ENCODE assay signal across 8 mouse cellular contexts in genomic region chr15:98504514-98504913, GRCm38 (mm10). TPM values are rescaled to one million over a fixed set of nuclear protein-coding genes. Genes with fewer than 3 reads are reported as not detected.
DNase-seq lines count a peak whose midpoint lies in the region; TF ChIP-seq lines count a peak whose summit lies in the region.
"Had no signal": no experiment of that assay in that cellular context is flagged by ENCODE, and none has a peak within 500 bp of the region (broad histone marks: within the 10 kb centered on the region; RNA-seq: fewer than 3 reads in every experiment).

No protein-coding gene starts in this region.

- no peak overlapping the region for H3K27ac ChIP-seq in CH12.LX (ENCODE audit: insufficient read depth, low read depth)

- no peaks in the 10 kb centered on the region for H3K79me2 ChIP-seq in CH12.LX (replicated peaks; ENCODE audit: control insufficient read depth, extremely low read depth, insufficient read depth, poor library complexity, severe bottlenecking)

- H3K27me3 ChIP-seq in CH12.LX (replicated peaks), result peaks cover 4% of the 10 kb centered on the region

- H3K4me2 ChIP-seq in CH12.LX (ENCODE audit: insufficient read depth, low read depth, poor library complexity, severe bottlenecking), result peak overlapping the region; percentile 51; the same call in 1 of the 2 replicates

- TF ChIP-seq POLR2A in CH12.LX (IDR thresholded peaks at IDR 0.05; ENCODE audit: low read depth, low read length), result no peak

- H3K9ac ChIP-seq in CH12.LX (ENCODE audit: insufficient read depth, low read depth), result no peak overlapping the region

- peaks cover 5 to 12% of the 10 kb centered on the region in 2 experiments for H3K4me1 ChIP-seq in CH12.LX (ENCODE audit: control insufficient read depth in 1 of 2, insufficient read depth in 2 of 2)

- TF ChIP-seq RAD21 in CH12.LX (IDR thresholded peaks at IDR 0.05; ENCODE audit: low read depth, low read length), result peak; percentile 95

- H3K9me3 ChIP-seq in CH12.LX (replicated peaks; ENCODE audit: low read length), result peaks cover 2% of the 10 kb centered on the region

- no peak for TF ChIP-seq EP300 in CH12.LX (IDR thresholded peaks at IDR 0.05; ENCODE audit: low read length)

- H3K4me3 ChIP-seq in CH12.LX (replicated peaks in 1 of 3; ENCODE audit: low read depth in 2 of 3, low read length in 2 of 3, poor library complexity in 1 of 3), result no peak overlapping the region

- in situ Hi-C loops in CH12.LX (cut with MboI; ENCODE audit: low pct_ligation_motif_present, low pct_unique_long_range_greater_than_20kb, low sequenced_read_pairs), result loop anchor here (10.0 kb wide), 1 partner anchor 320 kb away; no protein-coding TSS in a partner anchor

- peak; percentile 89 to 95 for TF ChIP-seq CTCF in CH12.LX (conservative IDR thresholded peaks at IDR 0.05 in 1 of 2, IDR thresholded peaks at IDR 0.05 in 1 of 2; ENCODE audit: low read depth in 2 of 2, low read length in 2 of 2)

- dilution Hi-C loops in CH12.LX (cut with MboI; ENCODE audit: extremely low pct_ligation_motif_present, extremely low pct_unique_long_range_greater_than_20kb, low sequenced_read_pairs), result no loop called here

- peak; percentile 82 for DNase-seq in A20 (ENCODE audit: low read depth, low spot score)
- DNase-seq in CH12.LX (ENCODE audit: extremely low read depth), result peak; percentile 92
- peak; percentile 68 for DNase-seq in c-Kit-positive CD71-positive TER-119-positive erythroid progenitor cells, embryonic 14.5 days (ENCODE audit: low spot score)
- peak; percentile 60 to 66 for DNase-seq in frontal cortex, postnatal 36 days (ENCODE audit: low spot score in 2 of 2)
- peak; percentile 66 for DNase-seq in kidney, adult 9 months
- DNase-seq in lung, postnatal 14 days, result peak; percentile 86
- peak; percentile 45 to 82 for DNase-seq in spleen, adult 18-20 months

- H3K36me3 ChIP-seq in CH12.LX (replicated peaks in 1 of 2; ENCODE audit: control insufficient read depth in 1 of 2, insufficient read depth in 1 of 2, low read length in 1 of 2), result no peaks in the 10 kb centered on the region

TF ChIP-seq in CH12.LX, 34 proteins besides CTCF, POLR2A, EP300 and RAD21:
- peak; percentile 39; the same call in 1 of the 2 replicates for TF ChIP-seq MAX (IDR thresholded peaks at IDR 0.05; ENCODE audit: low read length)
- TF ChIP-seq CHD2 (IDR thresholded peaks at IDR 0.05; ENCODE audit: low read length), result no peak
- 0 out of 2 replicates have a peak, but pooled peaks have one; percentile 17 for TF ChIP-seq NRF1 (IDR thresholded peaks at IDR 0.05; ENCODE audit: low read depth, low read length)
- no peak for TF ChIP-seq JUN (IDR thresholded peaks at IDR 0.05; ENCODE audit: insufficient read depth, low read depth, low read length)
- peak; percentile 12; the same call in 1 of the 2 replicates for TF ChIP-seq USF1 (IDR thresholded peaks at IDR 0.05; ENCODE audit: low read depth, low read length)
- TF ChIP-seq ZC3H11A (IDR thresholded peaks at IDR 0.05; ENCODE audit: low read depth, low read length), result peak; percentile 32; the same call in 1 of the 2 replicates
- peak; percentile 41; the same call in 1 of the 2 replicates for TF ChIP-seq NELFE (IDR thresholded peaks at IDR 0.05; ENCODE audit: low read depth, low read length)
- TF ChIP-seq SIN3A (IDR thresholded peaks at IDR 0.05; ENCODE audit: low read length), result 0 out of 2 replicates have a peak, but pooled peaks have one; percentile 45
- TF ChIP-seq PAX5 (IDR thresholded peaks at IDR 0.05; ENCODE audit: low read length), result no peak
- TF ChIP-seq KAT2A (IDR thresholded peaks at IDR 0.05; ENCODE audit: insufficient replicate concordance, low read length), result no peak
- TF ChIP-seq SMC3 (IDR thresholded peaks at IDR 0.05; ENCODE audit: low read depth, low read length), result peak; percentile 81
- TF ChIP-seq POLR2AphosphoS2 (IDR thresholded peaks at IDR 0.05; ENCODE audit: low read depth, low read length), result no peak
- peak; percentile 38; the same call in 1 of the 2 replicates for TF ChIP-seq IRF4 (IDR thresholded peaks at IDR 0.05; ENCODE audit: low read depth, low read length)
- TF ChIP-seq MYC (IDR thresholded peaks at IDR 0.05; ENCODE audit: low read depth, low read length), result peak; percentile 46; the same call in 1 of the 2 replicates
- TF ChIP-seq ELF1 (IDR thresholded peaks at IDR 0.05; ENCODE audit: low read depth, low read length), result peak; percentile 19; the same call in 1 of the 2 replicates
TF ChIP-seq in CH12.LX: peak in this region for 10.

RNA-seq across cellular contexts. Expression of gene Olfr279, which starts 12.3 kb away (rescaled TPM):
- total RNA-seq in CH12.LX (2012; rRNA removed), result not detected in 2 replicates
- total RNA-seq in CH12.LX (2014; rRNA removed), result not detected in 2 replicates
- polyA plus RNA-seq in CH12.LX (2012; ENCODE audit: insufficient read length, low read depth), result 0.07 TPM in 1 of 2 replicates, not detected in the other
- total RNA-seq: layer of hippocampus, adult 8-10 months had no signal

RNA-seq across cellular contexts. Expression of gene Lalba, which starts 22.0 kb away (rescaled TPM):
- not detected in 2 replicates for total RNA-seq in CH12.LX (2012; rRNA removed)
- not detected in 2 replicates for total RNA-seq in CH12.LX (2014; rRNA removed)
- polyA plus RNA-seq in CH12.LX (2012; ENCODE audit: insufficient read length, low read depth), result not detected in 2 replicates
- total RNA-seq: layer of hippocampus, adult 8-10 months had no signal

RNA-seq across cellular contexts. Expression of gene Kansl2, which starts 29.6 kb away (rescaled TPM):
- total RNA-seq in CH12.LX (2012; rRNA removed) (59.6 and 84.7 TPM in 2 replicates), CH12.LX (2014; rRNA removed) (101 and 103 TPM in 2 replicates)
- 111 and 125 TPM in 2 replicates for polyA plus RNA-seq in CH12.LX (2012; ENCODE audit: insufficient read length, low read depth)

RNA-seq across cellular contexts. Expression of gene OR5BS1P, which starts 34.8 kb away (rescaled TPM):
- total RNA-seq in CH12.LX (2012; rRNA removed) (not detected in 2 replicates), CH12.LX (2014; rRNA removed) (not detected in 2 replicates)
- not detected in 2 replicates for polyA plus RNA-seq in CH12.LX (2012; ENCODE audit: insufficient read length, low read depth)
- total RNA-seq: layer of hippocampus, adult 8-10 months had no signal

RNA-seq across cellular contexts. Expression of gene Olfr281, which starts 52.1 kb away (rescaled TPM):
- not detected in 2 replicates for total RNA-seq in CH12.LX (2012; rRNA removed)
- total RNA-seq in CH12.LX (2014; rRNA removed), result not detected in 2 replicates
- not detected in 2 replicates for polyA plus RNA-seq in CH12.LX (2012; ENCODE audit: insufficient read length, low read depth)
- total RNA-seq: layer of hippocampus, adult 8-10 months had no signal
